Mouse (Mus musculus) layer of hippocampus, adult 11-12 months (tissue): ENCODE results near the gene Elmod2.

Source experiments
- DNase-seq: peaks from one replicate; pipeline ENCODE4 v3.0.0; 2022; ENCODE audit warnings: low spot score

The Elmod2 gene

GRCm38 (mm10) chr8:83274470-83274869 lies 57.8 kb downstream of the Elmod2 start:
- no peak for DNase-seq

- DNase-seq: no peak
Measured at GRCm38 (mm10) chr8:83272464-83272863, 59.8 kb downstream of the Elmod2 start.

GRCm38 (mm10) chr8:83271172-83271571 lies 61.1 kb downstream of the Elmod2 start:
- DNase-seq: no peak
